Mouse (Mus musculus) spleen, adult 2 months (tissue): ENCODE data around the gene Robo1.

Experiments
- CTCF ChIP-seq: fragments of 200-500 bp; IDR thresholded peaks from 2 replicates; pipeline ENCODE4 v1.5.1; 2011; ENCODE audit warnings: mild to moderate bottlenecking, inconsistent platforms; ENCODE audit not compliant: insufficient read depth, insufficient read length, insufficient replicate concordance; ENCODE audit errors: extremely low read depth
- POLR2A ChIP-seq: fragments of 200-500 bp; IDR thresholded peaks from 2 replicates; pipeline ENCODE4 v1.6.1; 2011; ENCODE audit warnings: low read depth, low read length, inconsistent platforms

DNA sequence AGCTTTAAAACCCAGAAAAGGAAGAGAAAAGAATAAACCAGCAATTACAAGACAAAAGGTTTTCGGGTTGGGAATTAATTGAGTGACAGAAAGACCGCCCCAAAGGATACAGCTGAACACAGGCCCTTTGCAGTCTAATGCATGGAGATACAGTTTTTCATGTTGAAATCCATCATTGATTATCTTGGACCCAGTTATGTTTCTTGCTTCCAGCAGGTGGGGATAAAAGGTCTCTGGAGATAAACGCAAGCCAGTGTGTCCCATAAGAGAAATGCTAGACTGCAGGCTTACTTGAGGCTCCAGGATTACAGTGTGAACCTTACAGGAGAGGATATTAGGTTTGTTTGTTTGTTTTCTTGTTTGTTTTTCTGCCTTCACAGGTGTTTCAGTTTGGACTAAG lies 383.8 kb downstream of the Robo1 start:
- TF ChIP-seq CTCF, result no peak
- TF ChIP-seq POLR2A, result no peak
